Mouse (Mus musculus): ENCODE data around the gene Nlrx1.
"Not testable (repeated sequence)": the region's sequence is repeated elsewhere in the genome, so short reads cannot be mapped to it uniquely, and the experiment has no call there.

Gene Nlrx1

GRCm38 (mm10) chr9:44268432-44268831, at the start of gene Nlrx1:
Gene Nlrx1 (minus strand): TSS chr9:44268599.
- no peak for DNase-seq (ENCODE audit: extremely low read depth, insufficient read length, low spot score)

- no peak for DNase-seq (ENCODE audit: extremely low read depth, insufficient read length, low spot score)
Measured at GRCm38 (mm10) chr9:44317452-44317851, 49.1 kb upstream of the Nlrx1 start.

GRCm38 (mm10) chr9:44314910-44315309, 46.5 kb upstream of the Nlrx1 start:
- no peak for DNase-seq (ENCODE audit: extremely low read depth, insufficient read length, low spot score)

GRCm38 (mm10) chr9:44314257-44314547, 45.8 kb upstream of the Nlrx1 start:
- DNase-seq (ENCODE audit: extremely low read depth, insufficient read length, low spot score) = no peak

- no peak for DNase-seq (ENCODE audit: extremely low read depth, insufficient read length, low spot score)
Measured at GRCm38 (mm10) chr9:44313476-44314256, 45.3 kb upstream of the Nlrx1 start.

GRCm38 (mm10) chr9:44311136-44312134, 43.0 kb upstream of the Nlrx1 start:
- DNase-seq (ENCODE audit: extremely low read depth, insufficient read length, low spot score) = no peak

GRCm38 (mm10) chr9:44310750-44311135, 42.3 kb upstream of the Nlrx1 start:
- no peak for DNase-seq (ENCODE audit: extremely low read depth, insufficient read length, low spot score)

- no peak for DNase-seq (ENCODE audit: extremely low read depth, insufficient read length, low spot score)
Measured at GRCm38 (mm10) chr9:44309756-44310155, 41.4 kb upstream of the Nlrx1 start.

GRCm38 (mm10) chr9:44307248-44307647, 38.8 kb upstream of the Nlrx1 start:
- no peak for DNase-seq (ENCODE audit: extremely low read depth, insufficient read length, low spot score)

- DNase-seq (ENCODE audit: extremely low read depth, insufficient read length, low spot score) = no peak
Measured at GRCm38 (mm10) chr9:44306532-44306931, 38.1 kb upstream of the Nlrx1 start.

GRCm38 (mm10) chr9:44305466-44306079, 37.2 kb upstream of the Nlrx1 start, which contains the start of gene Hinfp:
Gene Hinfp (minus strand): TSS chr9:44305671.
- DNase-seq (ENCODE audit: extremely low read depth, insufficient read length, low spot score) = peak; percentile 98

- DNase-seq (ENCODE audit: extremely low read depth, insufficient read length, low spot score) = not testable (repeated sequence)
Measured at GRCm38 (mm10) chr9:44300001-44300400, 31.6 kb upstream of the Nlrx1 start.

- DNase-seq (ENCODE audit: extremely low read depth, insufficient read length, low spot score) = no peak
Measured at GRCm38 (mm10) chr9:44292490-44292889, 24.1 kb upstream of the Nlrx1 start.

GRCm38 (mm10) chr9:44288959-44289291, 20.5 kb upstream of the Nlrx1 start:
- no peak for DNase-seq (ENCODE audit: extremely low read depth, insufficient read length, low spot score)

GRCm38 (mm10) chr9:44288076-44288958, 19.9 kb upstream of the Nlrx1 start, which contains the start of gene Abcg4:
Gene Abcg4 (minus strand): TSS chr9:44288615.
- no peak for DNase-seq (ENCODE audit: extremely low read depth, insufficient read length, low spot score)

GRCm38 (mm10) chr9:44287401-44288075, 19.1 kb upstream of the Nlrx1 start:
- no peak for DNase-seq (ENCODE audit: extremely low read depth, insufficient read length, low spot score)

GRCm38 (mm10) chr9:44287003-44287400, 18.6 kb upstream of the Nlrx1 start:
- DNase-seq (ENCODE audit: extremely low read depth, insufficient read length, low spot score) = no peak

GRCm38 (mm10) chr9:44286256-44286850, 18.0 kb upstream of the Nlrx1 start:
- DNase-seq (ENCODE audit: extremely low read depth, insufficient read length, low spot score) = no peak

GRCm38 (mm10) chr9:44283183-44283582, 14.8 kb upstream of the Nlrx1 start:
- no peak for DNase-seq (ENCODE audit: extremely low read depth, insufficient read length, low spot score)

All from 3134 (cell line).